Mouse (Mus musculus): ENCODE data around the gene Ivns1abp.

The Ivns1abp gene

DNA sequence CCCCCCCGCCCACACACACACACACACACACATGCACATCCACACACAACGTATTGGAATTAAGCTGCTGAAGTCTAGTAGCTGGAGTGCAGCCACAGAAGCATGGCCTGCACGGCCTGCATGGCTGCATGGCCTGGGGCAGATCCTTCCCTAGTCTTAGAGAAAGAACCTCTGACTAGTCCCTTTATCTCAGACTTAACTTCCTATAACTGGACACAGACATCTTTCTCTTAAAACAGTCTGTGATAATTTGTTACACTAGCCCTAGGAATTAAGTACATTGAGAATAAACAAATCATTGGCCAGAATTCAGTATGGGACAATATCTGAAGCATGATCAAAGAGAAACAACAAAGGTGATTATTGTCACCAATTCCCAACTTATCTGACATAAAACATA is 2.0 kb upstream of the Ivns1abp start:
- no peak for DNase-seq (ENCODE audit: low spot score)

DNA sequence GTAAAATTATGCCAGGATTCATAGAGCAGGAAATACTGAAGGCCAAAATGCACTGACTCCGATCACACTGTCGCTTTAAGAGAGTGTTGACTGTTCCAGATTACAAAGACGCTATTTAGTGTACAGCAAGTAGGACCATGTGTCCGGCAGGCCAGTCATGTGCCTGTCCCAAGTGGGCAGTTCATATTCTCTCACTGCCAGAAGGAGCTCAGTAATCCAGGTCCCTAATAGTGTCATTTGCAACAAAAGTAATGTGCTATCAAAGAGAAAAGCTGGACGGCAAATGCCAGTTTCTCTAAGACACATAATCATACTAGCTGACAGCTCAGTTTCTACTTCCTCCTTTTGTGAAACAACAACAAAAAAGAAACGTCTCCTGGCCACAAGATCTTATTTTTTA is 1.3 kb upstream of the Ivns1abp start:
- DNase-seq (ENCODE audit: low spot score) = no peak

DNA sequence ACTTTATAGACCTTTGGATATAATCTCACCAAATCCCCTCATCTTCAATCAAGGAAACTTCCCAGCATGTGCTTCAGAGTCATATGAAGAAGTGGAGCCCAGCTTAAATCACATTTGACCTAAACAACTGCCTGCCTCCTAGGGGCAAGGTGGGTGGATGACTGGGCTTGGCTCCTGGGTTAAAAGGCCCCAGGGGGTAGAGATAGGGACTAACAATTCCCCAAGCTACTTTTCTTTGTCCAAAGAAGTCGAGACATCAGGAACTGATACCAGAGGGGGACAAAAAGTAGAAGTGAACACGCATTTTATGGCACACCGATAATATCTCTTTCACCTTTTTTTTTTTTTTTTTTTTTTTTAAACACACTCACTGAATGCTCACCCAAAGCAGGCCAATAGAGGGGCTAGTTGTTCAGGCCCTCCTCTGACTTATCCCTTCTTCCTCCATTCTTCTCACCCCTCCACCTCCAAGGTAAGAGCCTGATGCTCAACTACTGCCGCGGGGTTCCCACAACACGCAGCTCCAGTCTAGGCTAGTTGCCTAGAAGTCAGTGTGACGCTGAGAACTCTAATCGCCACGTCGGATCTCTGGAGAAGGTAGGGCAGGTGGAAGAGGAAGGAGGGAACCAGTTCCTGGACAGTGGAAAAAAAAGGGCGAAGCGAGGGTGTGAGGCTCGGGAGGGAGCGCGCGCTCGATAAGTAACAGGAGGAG is 550 bp upstream of the Ivns1abp start:
- DNase-seq (ENCODE audit: low spot score) = peak; percentile 34

DNA sequence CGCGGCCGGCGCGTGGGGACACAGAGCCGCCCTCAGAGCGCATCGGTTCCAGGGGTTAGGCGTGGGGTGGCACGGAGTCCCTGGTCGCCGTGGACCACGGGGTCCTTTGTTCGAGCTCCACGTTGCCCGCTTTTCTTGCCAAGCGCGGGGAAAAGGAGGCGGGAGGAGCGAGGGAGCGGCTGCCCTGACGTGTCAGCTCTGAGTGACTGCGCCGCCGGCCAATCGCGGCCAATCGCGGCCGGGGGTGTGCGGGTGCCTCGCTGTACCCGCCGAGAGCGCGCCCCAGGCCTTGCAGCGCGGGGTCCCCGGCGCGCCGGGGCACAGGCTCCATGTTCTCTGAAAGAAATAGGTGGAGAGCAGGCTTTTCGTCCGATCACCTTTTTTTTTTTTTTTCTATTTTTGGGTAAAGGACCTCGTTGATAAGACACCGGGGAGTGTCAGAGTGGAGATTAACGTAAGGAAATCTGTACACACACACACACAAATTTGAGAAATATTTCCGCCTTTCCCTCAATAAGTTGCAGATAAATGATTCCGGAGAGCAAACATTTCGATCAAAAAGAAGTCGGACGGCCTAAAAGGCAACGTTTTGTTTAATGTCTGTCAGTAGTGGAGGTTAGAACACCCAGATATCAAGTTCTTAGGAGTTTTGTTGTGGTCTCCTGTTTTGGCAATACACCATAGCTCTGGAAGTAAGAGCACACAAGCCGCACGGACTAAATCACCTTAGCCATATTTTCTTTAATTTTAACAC is 1.0 kb downstream of the Ivns1abp start:
- peak; percentile 90 for DNase-seq (ENCODE audit: low spot score)

DNA sequence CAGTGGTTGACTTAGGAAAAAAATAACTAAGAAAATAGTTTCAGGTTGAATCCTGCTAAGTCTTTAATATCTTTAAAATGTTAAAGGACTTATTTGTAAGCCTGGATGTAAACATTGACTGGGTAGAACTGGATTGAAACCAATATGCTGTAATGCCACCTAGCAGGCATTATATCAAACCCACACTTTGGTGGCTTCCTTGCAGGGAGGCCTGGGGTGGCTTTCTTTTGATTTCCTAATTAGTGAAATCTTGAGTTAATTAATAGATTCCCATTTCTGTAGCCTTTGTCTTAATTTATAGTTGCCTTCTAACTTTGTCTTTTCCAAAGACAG is 1.6 kb downstream of the Ivns1abp start:
- DNase-seq (ENCODE audit: low spot score) = peak; percentile 46

DNA sequence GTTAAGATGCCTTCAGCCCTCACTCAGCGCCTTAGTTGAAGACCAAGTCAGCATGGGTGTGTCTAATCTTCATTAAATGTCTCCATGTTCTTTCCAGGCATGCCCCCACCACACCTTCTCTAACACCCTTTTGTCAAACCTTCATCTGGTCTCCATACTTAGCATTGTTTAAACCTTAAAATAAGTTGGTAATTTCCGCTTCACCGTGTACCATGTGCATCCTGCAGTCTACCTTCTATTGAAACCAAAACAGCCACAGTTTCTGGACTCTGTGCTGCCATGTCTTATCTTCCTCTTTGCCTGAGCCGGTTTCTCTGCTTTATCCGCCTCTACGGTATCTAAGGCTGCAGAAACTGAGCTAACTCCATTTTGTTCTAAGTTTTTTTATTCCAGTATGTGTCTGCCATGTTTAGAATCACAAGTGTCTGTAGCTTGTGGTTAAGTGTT is 2.4 kb downstream of the Ivns1abp start:
- peak; percentile 62 for DNase-seq (ENCODE audit: low spot score)

DNA sequence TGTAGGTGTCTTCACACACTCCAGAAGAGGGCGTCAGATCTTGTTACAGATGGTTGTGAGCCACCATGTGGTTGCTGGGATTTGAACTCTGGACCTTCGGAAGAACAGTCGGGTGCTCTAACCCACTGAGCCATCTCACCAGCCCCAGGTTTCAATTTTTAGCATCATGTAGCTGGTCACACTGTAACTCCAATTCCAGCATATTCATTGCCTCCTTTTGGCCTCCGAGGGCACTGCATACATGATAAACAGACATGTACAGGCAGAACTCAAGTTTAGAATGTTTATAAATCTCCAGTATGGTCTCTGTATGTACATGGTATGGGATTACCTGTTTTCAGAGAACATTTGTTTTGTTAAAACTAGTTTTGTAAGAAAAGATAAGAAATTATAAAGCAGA is 4.0 kb downstream of the Ivns1abp start:
- DNase-seq (ENCODE audit: low spot score) = peak; percentile 22

DNA sequence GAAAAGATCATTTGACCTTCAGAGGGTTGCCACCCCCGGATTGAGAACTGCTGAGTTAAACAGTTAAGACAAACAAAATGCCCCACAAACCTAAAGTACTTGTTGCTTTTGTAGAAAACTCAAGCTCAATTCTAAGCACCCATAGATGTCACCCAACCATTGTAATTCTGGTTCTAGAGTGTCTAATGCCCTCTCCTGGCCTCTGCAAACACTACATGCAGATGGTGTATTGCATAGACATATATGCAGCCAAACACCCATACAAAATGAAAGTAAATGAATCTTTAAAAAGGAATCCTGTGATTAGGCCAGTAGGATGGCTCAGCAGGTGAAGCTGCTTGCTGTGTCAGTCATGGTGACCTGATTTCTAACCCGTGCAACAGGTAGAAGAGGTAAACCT is 8.6 kb downstream of the Ivns1abp start:
- DNase-seq (ENCODE audit: low spot score) = peak; percentile 34

DNA sequence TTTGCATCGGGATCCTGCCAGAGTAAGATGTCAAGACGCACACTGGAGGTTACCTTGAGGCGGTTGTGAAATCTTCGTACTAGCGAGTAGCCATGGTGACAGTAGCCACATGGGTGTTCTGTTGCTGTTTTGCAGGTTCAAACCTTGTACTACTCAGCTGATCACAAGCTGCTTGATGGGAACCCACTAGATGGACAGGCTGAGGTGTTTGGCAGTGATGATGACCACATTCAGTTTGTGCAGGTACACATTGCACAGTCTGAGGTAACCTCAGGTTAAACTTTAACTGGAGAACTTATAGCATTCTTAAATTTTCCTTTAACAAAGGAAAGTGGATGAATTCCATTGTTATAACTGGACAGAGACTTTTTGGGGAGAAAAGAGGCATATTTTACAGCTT is 11.7 kb downstream of the Ivns1abp start:
- no peak for DNase-seq (ENCODE audit: low spot score)

DNA sequence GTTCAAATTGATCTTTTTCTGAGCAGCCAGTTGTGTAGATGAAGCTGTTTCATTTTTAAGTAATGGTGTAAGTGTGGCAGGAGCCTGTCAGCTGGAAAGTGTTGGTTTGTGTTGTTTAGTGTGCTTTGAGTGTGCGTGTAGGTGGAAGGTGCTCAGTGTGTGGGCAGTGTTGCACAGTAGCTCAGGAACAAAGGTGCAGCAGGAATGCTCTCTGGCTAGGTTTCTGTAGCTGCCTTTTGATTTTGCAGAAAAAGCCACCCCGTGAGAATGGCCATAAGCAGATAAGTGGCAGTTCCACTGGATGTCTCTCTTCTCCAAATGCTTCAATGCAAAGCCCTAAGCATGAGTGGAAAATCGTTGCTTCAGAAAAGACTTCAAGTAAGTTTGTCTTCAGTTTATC is 15.1 kb downstream of the Ivns1abp start:
- no peak for DNase-seq (ENCODE audit: low spot score)

DNA sequence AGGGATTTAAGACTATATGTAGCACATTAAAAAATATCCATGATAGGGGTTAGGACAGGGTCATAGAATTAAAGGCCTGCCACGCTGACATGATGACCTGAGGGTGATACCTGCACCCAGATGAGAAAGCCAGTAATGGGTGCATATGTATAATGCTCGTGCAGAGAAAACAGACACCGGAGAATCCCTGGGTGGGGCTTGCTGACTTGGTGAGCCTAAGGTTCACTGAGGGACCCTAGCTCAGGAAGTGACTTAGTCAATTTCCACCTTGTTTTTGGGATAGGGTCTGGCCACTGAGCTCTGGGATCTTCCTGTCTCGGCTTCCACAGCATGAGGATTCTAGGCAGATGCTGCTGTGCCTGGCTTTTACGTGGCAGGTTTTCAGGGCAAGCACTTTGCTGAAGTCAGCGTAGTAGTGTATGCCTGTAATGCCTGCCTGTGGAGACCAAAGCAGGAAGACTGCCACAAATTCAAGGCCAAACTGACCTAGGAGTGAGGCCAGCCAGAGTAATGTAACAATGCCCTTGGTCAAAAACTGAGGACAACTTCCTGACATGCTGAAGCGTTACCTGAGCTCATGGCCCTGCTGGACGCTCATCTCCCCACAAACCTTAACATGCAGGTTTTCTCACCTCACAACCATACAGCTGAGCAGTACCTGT is 22.8 kb downstream of the Ivns1abp start:
- DNase-seq (ENCODE audit: low spot score) = no peak

DNA sequence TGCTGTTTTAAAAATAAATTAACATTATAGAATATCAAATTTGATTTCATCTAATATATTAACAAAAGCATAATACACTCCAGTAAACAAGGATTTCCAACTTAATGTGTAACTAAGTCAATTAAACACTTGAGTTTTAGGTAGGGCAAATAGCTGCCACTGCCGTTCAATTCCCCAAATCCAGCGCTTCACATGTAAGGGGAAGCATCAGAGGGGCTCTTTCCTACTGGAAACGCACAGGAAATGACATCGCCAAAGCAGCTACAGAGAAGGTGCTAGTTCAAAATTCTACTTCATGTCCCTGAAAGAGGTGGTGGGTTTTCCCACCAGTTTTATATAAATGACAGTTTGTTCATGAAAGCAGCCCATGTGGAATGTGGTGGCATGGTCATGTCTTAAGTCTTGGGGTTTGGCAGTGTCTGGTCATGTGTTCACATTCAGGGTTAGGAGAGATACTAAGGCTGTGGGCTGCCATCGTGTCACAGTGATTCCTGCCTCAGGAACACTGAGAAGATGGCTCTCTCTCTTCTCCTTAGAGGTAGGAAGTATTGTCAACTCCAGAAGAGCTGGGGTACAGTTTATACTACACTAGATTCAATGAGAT is 23.5 kb downstream of the Ivns1abp start:
- no peak for DNase-seq (ENCODE audit: low spot score)

DNA sequence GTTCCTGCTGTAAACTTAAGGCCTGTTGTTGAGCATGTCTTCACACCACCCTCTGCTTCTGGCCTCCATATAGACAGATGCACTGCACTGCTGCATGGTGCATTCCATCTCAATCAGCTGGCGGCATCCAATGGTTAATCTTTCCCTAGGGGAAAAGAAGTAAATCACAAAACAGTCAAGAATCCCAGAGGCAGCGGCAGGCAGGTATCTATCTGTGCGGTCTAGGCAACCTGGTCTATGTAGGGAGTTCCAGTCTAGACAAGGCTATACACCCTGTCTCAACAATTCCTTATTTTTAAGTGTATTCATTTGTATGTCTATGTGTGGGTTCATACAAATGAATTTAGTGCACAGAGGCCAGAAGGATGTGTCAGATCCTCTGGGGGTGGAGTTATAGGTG is 24.2 kb downstream of the Ivns1abp start:
- no peak for DNase-seq (ENCODE audit: low spot score)

DNA sequence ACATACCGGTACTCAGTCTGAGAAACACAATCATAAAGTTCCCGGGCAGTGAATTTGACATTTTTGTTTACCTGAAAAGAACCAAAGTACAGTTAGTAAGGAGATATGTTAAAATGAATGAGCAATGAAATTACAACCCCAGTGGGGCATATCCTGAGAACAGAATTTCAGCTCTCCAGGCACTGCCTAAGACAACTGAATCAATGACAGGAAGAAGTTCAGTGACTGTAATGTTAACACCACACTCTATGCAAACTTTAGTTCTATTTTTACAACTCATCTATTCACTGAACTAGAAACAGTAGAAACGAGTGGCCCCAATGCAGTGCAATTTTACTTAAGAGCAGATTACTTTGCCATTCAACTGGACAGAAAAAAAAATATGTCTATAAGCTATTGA is 26.3 kb downstream of the Ivns1abp start:
- DNase-seq (ENCODE audit: low spot score) = no peak

DNA sequence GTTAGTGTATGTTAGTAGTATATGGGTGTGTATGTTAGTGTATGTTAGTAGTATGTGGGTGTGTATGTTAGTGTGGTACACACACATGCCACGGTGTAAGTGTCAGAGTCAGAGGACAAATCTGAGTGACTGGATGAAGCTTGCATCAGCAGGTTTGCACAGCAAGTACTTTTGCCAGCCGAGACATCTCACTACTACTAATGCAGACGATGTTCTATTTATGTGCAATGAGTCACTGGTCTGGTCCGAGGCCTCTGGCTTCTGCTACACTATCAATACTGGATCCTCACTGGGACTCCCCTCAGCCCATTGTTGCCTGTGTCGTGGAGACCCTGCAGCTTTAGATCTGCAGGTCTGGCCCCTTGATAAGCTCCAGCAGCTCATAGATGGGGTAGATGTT is 27.3 kb downstream of the Ivns1abp start:
- no peak for DNase-seq (ENCODE audit: low spot score)

DNA sequence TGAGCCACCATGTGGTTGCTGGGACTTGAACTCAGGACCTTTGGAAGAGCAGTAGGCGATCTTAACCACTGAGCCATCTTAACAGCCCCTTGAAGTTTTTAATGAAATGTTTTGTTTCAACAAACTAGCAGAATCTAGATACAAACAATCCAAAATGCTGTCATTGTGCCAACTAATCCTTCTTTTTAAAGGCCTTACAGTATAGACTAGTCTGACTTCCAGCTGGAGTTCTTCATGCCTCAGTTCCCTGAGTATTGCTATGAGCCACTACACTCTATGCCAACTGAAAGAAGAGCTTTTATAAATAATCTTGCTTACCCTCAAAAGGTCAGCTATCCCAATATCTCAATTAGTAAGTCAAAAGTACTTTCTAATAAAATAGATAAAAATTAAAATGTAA is 28.5 kb downstream of the Ivns1abp start:
- DNase-seq (ENCODE audit: low spot score) = no peak

DNA sequence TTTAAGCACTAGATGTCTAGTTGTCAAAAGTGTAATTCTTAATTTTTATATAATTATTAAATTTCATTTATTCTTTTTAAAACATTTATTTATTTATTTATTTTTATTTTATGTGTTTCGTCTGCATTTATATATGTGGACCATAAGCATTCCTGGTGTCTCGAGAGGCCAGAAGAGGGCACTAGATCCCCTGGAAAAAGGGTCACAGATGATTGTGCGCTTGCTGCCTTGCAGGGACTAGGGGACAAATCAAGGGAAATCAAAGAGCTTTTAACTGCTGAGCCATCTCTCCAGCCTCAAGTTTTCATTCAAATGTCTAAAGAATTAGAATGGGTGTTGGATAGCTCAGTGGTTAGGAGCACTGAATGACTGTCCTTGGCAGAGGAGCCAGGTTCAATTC is 33.1 kb downstream of the Ivns1abp start:
- DNase-seq (ENCODE audit: low spot score) = no peak

DNA sequence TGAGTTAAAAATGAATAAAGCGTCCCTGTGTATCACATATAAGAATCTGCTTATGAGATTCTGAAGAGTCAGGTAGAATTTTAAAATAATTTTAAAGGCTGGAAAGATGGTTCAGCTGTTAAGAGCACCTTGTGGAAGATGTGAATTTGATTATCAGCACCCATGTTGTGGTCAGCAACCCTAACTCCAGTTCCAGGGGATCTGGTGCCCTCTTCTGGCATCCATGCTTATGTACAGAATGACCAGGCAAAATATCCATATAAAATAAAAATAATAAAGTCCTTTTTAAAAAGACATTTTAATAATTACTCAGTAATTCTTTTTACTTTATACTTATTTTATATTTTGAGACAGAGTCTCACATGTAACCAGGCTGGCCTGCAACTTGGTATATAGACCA is 45.8 kb downstream of the Ivns1abp start:
- peak; percentile 10 for DNase-seq (ENCODE audit: low spot score)

DNA sequence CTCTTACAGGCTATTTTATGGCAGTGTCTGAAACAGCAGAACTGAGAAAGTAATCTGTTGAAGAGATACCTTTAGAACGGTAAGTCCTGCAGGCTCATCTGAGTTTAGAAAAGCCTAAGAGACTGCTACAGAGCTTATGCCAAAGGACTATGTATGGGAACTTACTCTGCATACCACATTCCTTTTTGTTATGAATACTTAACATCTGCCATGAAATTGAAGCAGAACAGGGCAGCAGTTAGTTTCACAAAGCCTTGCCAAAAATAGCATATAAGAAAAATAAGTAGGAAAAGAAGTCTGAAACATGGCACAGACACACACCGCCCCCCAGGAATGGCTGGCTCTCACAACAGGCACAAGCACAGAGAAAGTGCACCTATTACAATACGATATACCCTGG is 65.5 kb downstream of the Ivns1abp start:
- no peak for DNase-seq (ENCODE audit: low spot score)

Measured in c-Kit-positive CD71-positive TER-119-positive erythroid progenitor cells, embryonic 14.5 days (primary cell).